Mouse (Mus musculus) adipocyte (in vitro differentiated cells): Measurements from ENCODE around the gene Medag.

ENCODE experiments used
- DNase-seq: peaks from one replicate; pipeline ENCODE4 v3.0.0-alpha.2; 2016; ENCODE audit warnings: low spot score

Medag gene

DNA sequence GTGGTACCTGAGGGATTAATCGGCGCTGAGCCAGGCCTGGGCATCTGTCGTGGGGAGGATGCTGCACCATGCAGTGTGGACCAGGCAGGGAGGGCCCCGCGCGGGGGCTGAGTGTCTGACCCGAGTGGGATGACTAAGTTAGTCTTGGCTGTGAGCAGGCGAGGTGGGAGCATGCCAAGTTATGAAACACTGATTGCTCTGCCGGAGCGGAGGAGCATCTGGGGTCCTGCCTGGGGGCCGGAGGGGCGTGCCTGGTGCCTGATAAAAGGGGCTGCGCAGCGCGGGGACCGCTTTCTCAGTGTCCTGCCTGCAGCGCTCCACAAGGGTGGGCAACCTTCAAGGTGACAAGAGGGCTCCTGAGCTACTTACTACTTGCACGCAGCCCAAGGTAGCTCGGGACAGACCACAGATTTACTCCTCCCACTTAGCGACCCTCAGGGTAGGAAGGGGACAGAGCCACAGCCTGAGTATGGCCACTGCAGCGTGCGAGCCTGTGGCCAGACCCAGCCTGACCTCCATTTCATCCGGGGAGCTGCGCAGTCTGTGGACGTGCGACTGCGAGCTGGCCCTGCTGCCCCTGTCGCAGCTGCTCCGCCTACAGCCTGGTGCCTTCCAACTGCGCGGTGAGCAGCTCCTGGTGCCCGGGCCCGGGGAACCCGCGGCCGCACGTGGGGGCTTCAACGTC is at the start of gene Medag:
Medag (plus strand) TSS at position 241 of the 685 bp plus-strand sequence.
- DNase-seq = peak; percentile 66

- no peak for DNase-seq
Observed at GRCm38 (mm10) chr5:149362626-149363025, 48.9 kb upstream of the Medag start.

DNA sequence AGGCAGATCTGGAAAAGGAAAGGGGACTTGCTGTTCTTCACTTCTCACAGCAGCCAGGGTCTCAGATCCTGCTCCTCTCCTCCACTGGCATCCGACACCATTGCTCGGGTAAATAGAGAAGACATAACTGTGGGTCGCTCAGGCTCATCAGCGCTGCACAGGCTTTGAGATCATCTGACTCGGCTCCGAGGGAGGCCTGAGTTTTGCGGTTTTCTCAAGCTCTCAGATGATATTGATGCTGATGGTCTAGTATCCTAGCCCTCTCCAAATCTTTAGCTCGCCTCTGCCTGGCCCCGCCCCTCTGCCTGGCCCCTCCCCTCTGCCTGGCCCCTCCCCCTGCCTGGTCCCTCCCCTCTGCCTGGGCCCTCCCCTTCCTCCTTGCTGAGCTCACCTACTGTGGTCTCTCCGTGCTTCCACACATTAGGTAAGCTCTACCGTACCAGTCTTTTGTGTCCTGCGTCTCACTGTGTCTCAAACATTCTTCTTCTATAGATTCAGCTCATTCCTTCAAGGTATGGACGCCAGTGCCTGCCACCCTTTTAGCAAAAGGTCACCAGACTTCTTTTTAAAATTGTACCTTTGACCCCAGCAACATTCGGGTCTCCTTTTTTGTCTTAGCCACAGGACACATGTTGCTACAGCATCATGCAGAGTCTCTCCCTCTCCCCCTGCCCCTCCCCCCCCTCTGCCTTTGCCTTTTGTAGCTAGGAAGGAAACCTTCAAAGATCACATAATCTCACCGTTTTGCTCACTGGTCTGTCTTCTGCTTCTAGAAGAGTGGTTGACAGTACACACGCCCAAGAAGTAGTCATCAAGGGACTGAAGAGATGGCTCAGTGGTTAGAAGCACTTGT is 47.4 kb upstream of the Medag start:
- DNase-seq = no peak

DNA sequence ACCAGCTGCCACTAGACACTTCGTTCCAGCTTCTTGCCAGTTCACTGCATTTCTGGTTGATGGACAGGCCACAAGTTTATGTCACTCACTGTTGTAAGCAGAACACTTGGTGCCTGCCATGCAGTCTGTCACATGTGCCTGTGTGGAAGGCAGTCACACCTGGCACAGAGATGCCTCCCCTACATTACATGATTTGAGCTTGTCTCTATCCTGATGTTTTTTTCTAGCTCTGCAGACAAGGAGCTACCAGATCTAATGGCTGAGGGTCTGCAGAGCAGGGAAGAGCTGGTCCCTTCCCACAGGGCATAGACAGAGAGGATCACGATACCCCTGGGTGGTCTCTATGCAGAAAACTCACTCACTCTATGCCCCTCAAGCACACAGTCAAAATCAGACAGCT is 44.5 kb upstream of the Medag start:
- DNase-seq = no peak

GRCm38 (mm10) chr5:149367544-149368466 is 43.7 kb upstream of the Medag start:
- no peak for DNase-seq

GRCm38 (mm10) chr5:149368575-149369312 is 42.8 kb upstream of the Medag start:
- DNase-seq = no peak

DNA sequence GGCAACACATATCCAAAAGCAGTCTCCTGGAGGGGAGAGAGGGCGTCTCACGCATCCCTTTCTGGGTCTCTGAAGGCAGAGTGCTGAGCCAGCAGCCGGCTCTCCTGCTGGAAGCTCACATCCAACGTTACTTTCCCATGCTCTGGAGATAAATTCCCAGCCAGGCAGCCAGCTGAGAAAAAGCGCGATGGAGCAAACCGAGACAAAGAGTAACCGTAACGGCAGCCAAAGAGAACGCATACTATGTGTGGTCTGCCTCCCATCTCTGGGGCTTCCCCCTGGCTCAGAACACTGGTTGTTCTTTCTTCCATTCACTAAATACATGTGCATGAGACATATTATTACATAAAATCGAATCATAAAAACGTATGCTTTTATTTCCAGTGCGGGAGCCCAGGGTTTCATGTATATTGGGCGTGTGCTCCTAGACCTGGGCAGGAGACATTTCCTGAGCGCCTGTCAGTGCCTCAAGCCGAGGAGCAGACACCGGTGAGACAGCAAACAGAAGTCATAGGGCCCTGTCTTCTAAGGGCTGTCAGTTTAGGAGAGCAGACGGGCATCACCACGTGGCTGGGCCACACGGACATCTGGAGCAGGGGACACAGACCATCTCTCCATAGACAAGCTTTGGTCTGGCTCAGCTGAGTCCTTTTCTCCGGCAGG is 42.0 kb upstream of the Medag start:
- DNase-seq = no peak

DNA sequence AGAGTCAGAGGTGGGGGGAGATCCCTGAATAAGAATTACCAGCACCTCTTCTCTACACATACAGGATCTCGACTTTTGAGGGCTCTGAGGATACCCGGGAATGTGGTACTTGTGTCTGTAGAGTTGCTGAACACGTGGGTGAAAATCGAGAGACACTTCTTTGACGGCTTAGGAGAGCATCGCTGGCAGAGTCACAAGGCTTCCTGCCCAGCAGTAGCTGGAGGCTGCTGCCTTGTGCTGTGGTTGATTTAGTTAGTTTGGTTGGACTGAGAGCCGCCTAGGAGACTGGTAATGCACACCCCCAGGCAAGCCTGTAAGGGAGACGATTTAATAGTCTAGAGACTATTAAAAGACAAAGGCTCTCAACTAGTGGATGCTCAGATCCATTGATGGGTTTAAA is 39.5 kb upstream of the Medag start:
- no peak for DNase-seq

GRCm38 (mm10) chr5:149373224-149373623 is 38.3 kb upstream of the Medag start:
- DNase-seq = no peak

DNA sequence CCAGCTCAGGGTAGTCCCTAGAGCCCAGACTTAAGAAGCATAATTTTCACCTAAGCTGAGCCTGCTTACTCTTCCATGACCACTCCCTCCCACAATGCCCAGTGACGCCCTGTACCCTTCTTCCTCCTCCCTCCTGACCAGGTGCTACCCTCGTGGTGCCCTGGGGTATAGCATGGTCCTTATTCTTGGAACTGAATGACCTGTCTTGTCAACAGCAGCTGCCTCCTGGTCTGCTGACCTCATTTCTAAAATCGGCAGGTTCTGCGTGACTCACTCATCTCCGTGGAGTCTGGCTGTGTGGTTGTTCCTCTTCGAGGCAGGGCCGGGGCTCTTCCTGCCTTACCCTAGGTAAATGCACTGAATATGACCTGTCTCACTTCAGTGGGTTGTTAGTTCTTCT is 37.5 kb upstream of the Medag start:
- DNase-seq = no peak

DNA sequence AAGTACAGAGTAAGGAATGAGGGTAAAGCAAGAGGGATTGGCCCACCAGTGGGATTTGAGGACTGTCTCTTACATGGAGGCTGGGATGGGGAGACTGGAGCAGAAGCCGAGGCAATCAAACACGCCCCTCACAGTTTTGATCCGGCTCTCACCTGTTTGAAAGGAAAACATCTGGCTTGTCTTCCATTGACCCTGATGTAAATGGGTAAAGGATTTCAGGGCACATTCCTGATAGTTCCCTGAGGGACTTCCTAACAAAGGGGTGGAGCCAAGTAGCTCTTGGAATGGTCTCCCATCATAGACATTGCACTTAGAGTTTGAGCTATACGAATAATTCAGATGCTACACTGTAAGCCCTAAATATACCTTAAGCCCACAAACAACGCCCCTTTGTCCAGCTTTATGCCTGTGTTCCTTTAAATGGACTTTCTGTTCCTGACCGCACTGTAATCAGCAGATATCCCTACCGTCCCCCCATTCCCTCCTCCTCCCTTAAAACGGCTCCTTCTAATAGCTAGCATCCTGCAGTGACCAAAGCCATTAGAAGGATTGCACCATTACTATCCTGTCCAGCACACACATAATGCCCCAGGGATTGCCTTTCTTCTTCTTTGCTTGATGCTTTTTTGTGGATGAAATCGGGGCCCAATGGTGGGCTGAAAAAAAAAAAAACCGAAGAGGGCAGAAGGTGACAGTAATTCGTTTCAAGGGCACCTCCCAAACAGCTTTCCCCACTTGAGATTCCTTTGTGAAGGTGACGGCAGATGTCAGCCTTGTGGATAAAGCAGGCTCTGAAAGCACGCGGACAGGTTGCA is 36.3 kb upstream of the Medag start:
- peak; percentile 18 for DNase-seq

DNA sequence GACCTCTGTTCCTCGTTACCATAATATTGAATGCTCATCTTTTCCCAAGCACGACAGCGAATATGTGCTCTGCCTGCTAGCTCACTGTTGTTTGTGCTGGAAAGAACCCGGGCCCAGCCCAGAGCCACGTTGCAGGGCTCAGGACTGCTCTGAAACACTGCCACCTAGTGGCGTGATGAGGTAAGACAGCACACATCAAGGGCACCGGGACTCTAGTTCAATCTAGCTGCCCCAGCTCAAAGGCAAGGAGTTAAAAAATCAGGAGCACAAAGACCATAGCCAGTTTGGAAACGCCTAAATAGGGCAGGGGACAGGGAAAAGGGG is 35.7 kb upstream of the Medag start:
- peak; percentile 93 for DNase-seq

- no peak for DNase-seq
Observed at GRCm38 (mm10) chr5:149376367-149376766, 35.2 kb upstream of the Medag start.

DNA sequence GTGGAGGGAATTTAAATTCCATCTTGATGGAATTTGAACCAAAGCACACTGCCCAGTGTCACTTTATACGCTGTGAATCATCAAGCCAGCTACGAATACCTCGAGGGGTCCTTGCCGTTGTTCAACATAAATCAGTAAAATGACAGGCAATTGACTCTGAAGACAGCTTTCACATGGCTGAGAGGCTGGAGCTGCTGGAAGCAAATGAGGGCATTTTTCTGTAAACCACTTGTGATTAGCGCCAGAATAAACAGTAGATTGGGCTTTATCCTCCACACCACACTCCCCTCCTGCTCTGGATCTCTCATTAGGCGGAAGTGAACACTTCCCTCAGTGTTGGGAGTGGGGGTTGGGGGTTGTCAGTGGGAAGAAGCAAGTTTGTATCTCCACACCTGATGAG is 34.3 kb upstream of the Medag start:
- DNase-seq = no peak

GRCm38 (mm10) chr5:149378566-149378965 is 33.0 kb upstream of the Medag start:
- no peak for DNase-seq

GRCm38 (mm10) chr5:149379131-149379784 is 32.3 kb upstream of the Medag start:
- DNase-seq = no peak

- no peak for DNase-seq
Observed at GRCm38 (mm10) chr5:149379861-149380260, 31.7 kb upstream of the Medag start.

- no peak for DNase-seq
Observed at GRCm38 (mm10) chr5:149380388-149380916, 31.1 kb upstream of the Medag start.

- DNase-seq = no peak
Observed at GRCm38 (mm10) chr5:149381948-149382347, 29.6 kb upstream of the Medag start.

DNA sequence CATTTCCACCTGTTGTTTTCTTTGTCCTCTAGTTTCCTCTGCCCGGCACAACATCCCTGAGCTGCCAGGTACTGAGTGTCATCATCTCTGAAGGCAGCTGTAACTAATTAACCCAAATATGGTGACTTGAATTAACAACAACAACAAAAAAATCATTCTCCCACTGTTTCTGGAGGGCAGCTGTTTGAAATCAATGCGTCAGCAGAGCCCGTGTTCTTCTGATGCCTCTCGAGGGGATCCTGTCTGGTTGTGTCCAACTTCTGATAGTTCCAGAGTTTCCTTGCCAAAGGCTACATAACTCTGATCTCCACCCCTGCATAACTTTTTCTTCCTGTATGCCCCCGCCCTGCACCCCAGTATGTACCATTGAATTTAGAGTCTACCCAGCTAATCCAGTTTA is 28.9 kb upstream of the Medag start:
- no peak for DNase-seq
